Mouse (Mus musculus) heart, embryonic 11.5 days (tissue): ENCODE data around the gene Cphx1. TPM values are rescaled to one million over a fixed set of nuclear protein-coding genes. Genes with fewer than 3 reads are reported as not detected.

Experiments used
- polyA plus RNA-seq: library from polyadenylated mRNA; unstranded; fragments of >200 nt; fragmentation: Nextera tagmentation; extraction: Ambion mirVana; gene quantifications from 2 replicates; pipeline ENCODE4 v1.2.1, GENCODE M21; 2014

Cphx1 gene
- polyA plus RNA-seq, 1 experiment from 2014 or later = not detected

Other genes with a start within 250 kb of the Cphx1 start
- gene Ppif, start 244.2 kb upstream of the Cphx1 start, polyA plus RNA-seq = 92.7 and 99.4 TPM in 2 replicates
- gene Zcchc24, start 169.3 kb upstream of the Cphx1 start, polyA plus RNA-seq = 18.9 and 22.6 TPM in 2 replicates
- gene Anxa11, start 96.1 kb upstream of the Cphx1 start, polyA plus RNA-seq = 14.7 and 18.6 TPM in 2 replicates
- gene Plac9a, start 35.2 kb upstream of the Cphx1 start, polyA plus RNA-seq = not detected in 2 replicates
- 1.4 and 3.7 TPM in 2 replicates for gene Tmem254a, start 10.6 kb upstream of the Cphx1 start, polyA plus RNA-seq
- gene Duxbl1, start 40.3 kb downstream of the Cphx1 start, polyA plus RNA-seq = 0.39 TPM in 1 of 2 replicates, not detected in the other
- gene Gm9780, start 104.4 kb downstream of the Cphx1 start, polyA plus RNA-seq = 0.15 and 1.0 TPM in 2 replicates
- 27.6 and 30.8 TPM in 2 replicates for gene Tmem254c, start 129.1 kb downstream of the Cphx1 start, polyA plus RNA-seq
- gene Cphx2, start 143.2 kb downstream of the Cphx1 start, polyA plus RNA-seq = not detected in 2 replicates
- not detected in 2 replicates for gene Cphx3, start 144.0 kb downstream of the Cphx1 start, polyA plus RNA-seq
- gene Duxbl2, start 180.0 kb downstream of the Cphx1 start, polyA plus RNA-seq = 1.1 TPM in 1 of 2 replicates, not detected in the other
- gene Plac9b, start 244.2 kb downstream of the Cphx1 start, polyA plus RNA-seq = 0.50 and 3.5 TPM in 2 replicates